Mouse (Mus musculus) midbrain, embryonic 15.5 days (tissue): Measurements from ENCODE around the gene Bod1. TPM values are rescaled to one million over a fixed set of nuclear protein-coding genes. Genes with fewer than 3 reads are reported as not detected.
A peak's percentile ranks its signal among the peaks of the same experiment; 100 is the strongest.

Experiments
- ATAC-seq: fragments of 200-750 bp; cut with Nextera tagmentation; replicated peaks from 2 replicates; pipeline ENCODE4 v1.8.0; 2017; ENCODE audit warnings: moderate TSS enrichment
- H3K27ac ChIP-seq: fragments of 300-500 bp; sonication (generic); 2 replicates; pipeline ENCODE4 v1.5.1; 2015; ENCODE audit warnings: mild to moderate bottlenecking, inconsistent platforms
- H3K27me3 ChIP-seq: fragments of 300-500 bp; sonication (generic); replicated peaks from 2 replicates; pipeline ENCODE4 v1.6.1; 2015; ENCODE audit warnings: inconsistent platforms
- H3K36me3 ChIP-seq: fragments of 300-500 bp; sonication (generic); replicated peaks from 2 replicates; pipeline ENCODE4 v1.6.1; 2015; ENCODE audit warnings: inconsistent platforms
- H3K4me1 ChIP-seq: fragments of 300-500 bp; sonication (generic); 2 replicates; pipeline ENCODE4 v1.6.1; 2015; ENCODE audit warnings: inconsistent platforms
- H3K4me2 ChIP-seq: fragments of 300-500 bp; sonication (generic); 2 replicates; pipeline ENCODE4 v1.6.1; 2015; ENCODE audit warnings: inconsistent platforms, mild to moderate bottlenecking, moderate library complexity
- H3K4me3 ChIP-seq: fragments of 300-500 bp; sonication (generic); 2 replicates; pipeline ENCODE4 v1.5.1; 2015; ENCODE audit warnings: mild to moderate bottlenecking, inconsistent platforms
- H3K9ac ChIP-seq: fragments of 300-500 bp; sonication (generic); 2 replicates; pipeline ENCODE4 v1.6.1; 2015; ENCODE audit warnings: mild to moderate bottlenecking, inconsistent platforms
- H3K9me3 ChIP-seq: fragments of 300-500 bp; sonication (generic); 2 replicates; pipeline ENCODE4 v1.6.1; 2016; ENCODE audit warnings: inconsistent platforms
- WGBS: fragments of 180-500 bp; shearing (Covaris S2); methylation state at CpG from one replicate; pipeline ENCODE4 v1.1.7; 2015; ENCODE audit warnings: mixed read lengths; 5-methylcytosine and 5-hydroxymethylcytosine counted together
- polyA plus RNA-seq: library from polyadenylated mRNA; unstranded; fragments of >200 nt; fragmentation: Nextera tagmentation; extraction: Ambion mirVana; gene quantifications from 2 replicates; pipeline ENCODE4 v1.2.1, GENCODE M21; 2015

Bod1 gene
- polyA plus RNA-seq, 1 experiment from 2014 or later: 138 TPM

GRCm38 (mm10) chr11:31662872-31663446 lies 8.7 kb downstream of the Bod1 start:
- Histone ChIP-seq H3K9me3 (no peaks in the 10 kb centered on the region), H3K4me2 (no peak overlapping the region), H3K4me1 (no peaks in the 10 kb centered on the region), H3K27ac (no peak overlapping the region), H3K27me3 (no peaks in the 10 kb centered on the region), H3K4me3 (no peak overlapping the region), H3K36me3 (peaks cover 44% of the 10 kb centered on the region), H3K9ac (no peak overlapping the region)
- ATAC-seq: no peak
- 84% methylated on average over 5 of the region's 5 CpGs for WGBS

- Histone ChIP-seq H3K9me3 (no peaks in the 10 kb centered on the region), H3K4me3 (no peak overlapping the region), H3K36me3 (peaks cover 43% of the 10 kb centered on the region), H3K27ac (no peak overlapping the region), H3K27me3 (no peaks in the 10 kb centered on the region), H3K4me2 (no peak overlapping the region), H3K9ac (no peak overlapping the region), H3K4me1 (no peaks in the 10 kb centered on the region)
- 94% methylated on average over 7 of the region's 7 CpGs for WGBS
- ATAC-seq: no peak
These were observed 9.5 kb downstream of the Bod1 start for GRCm38 (mm10) chr11:31662214-31662613.

- Histone ChIP-seq H3K9me3 (no peaks in the 10 kb centered on the region), H3K4me2 (no peak overlapping the region), H3K4me3 (no peak overlapping the region), H3K4me1 (no peaks in the 10 kb centered on the region), H3K27ac (no peak overlapping the region), H3K9ac (no peak overlapping the region), H3K36me3 (peaks cover 7% of the 10 kb centered on the region; the same call in 1 of the 2 replicates), H3K27me3 (no peaks in the 10 kb centered on the region)
- ATAC-seq: no peak
These were observed 13.9 kb downstream of the Bod1 start for GRCm38 (mm10) chr11:31657806-31658175.

- Histone ChIP-seq H3K36me3 (0 out of 2 replicates have a peak, but pooled peaks cover 3% of the 10 kb centered on the region), H3K27me3 (no peaks in the 10 kb centered on the region), H3K4me1 (no peaks in the 10 kb centered on the region), H3K4me2 (no peak overlapping the region), H3K9me3 (no peaks in the 10 kb centered on the region), H3K27ac (no peak overlapping the region), H3K9ac (no peak overlapping the region), H3K4me3 (no peak overlapping the region)
- 79% methylated on average over 5 of the region's 5 CpGs for WGBS
- ATAC-seq: no peak
These were observed 14.4 kb downstream of the Bod1 start for GRCm38 (mm10) chr11:31657168-31657805.

GRCm38 (mm10) chr11:31649507-31649906 lies 22.2 kb downstream of the Bod1 start:
- H3K27me3 ChIP-seq: no peaks in the 10 kb centered on the region
- no peak overlapping the region for H3K9ac ChIP-seq
- WGBS: 68% methylated on average over 2 of the region's 2 CpGs
- H3K9me3 ChIP-seq: no peaks in the 10 kb centered on the region
- H3K36me3 ChIP-seq: no peaks in the 10 kb centered on the region
- H3K4me1 ChIP-seq: no peaks in the 10 kb centered on the region
- no peak overlapping the region for H3K4me3 ChIP-seq
- H3K27ac ChIP-seq: no peak overlapping the region
- ATAC-seq: no peak
- no peak overlapping the region for H3K4me2 ChIP-seq

GRCm38 (mm10) chr11:31647268-31647667 lies 24.4 kb downstream of the Bod1 start:
- H3K27ac ChIP-seq: no peak overlapping the region
- H3K4me3 ChIP-seq: no peak overlapping the region
- no peaks in the 10 kb centered on the region for H3K9me3 ChIP-seq
- H3K9ac ChIP-seq: no peak overlapping the region
- H3K36me3 ChIP-seq: no peaks in the 10 kb centered on the region
- H3K27me3 ChIP-seq: no peaks in the 10 kb centered on the region
- 86% methylated on average over 10 of the region's 10 CpGs for WGBS
- H3K4me2 ChIP-seq: no peak overlapping the region
- no peaks in the 10 kb centered on the region for H3K4me1 ChIP-seq
- ATAC-seq: no peak

GRCm38 (mm10) chr11:31646571-31646970 lies 25.1 kb downstream of the Bod1 start:
- no peak overlapping the region for H3K4me3 ChIP-seq
- ATAC-seq: no peak
- H3K9ac ChIP-seq: no peak overlapping the region
- 82% methylated on average over 1 of the region's 1 CpGs for WGBS
- no peaks in the 10 kb centered on the region for H3K36me3 ChIP-seq
- H3K27me3 ChIP-seq: no peaks in the 10 kb centered on the region
- no peaks in the 10 kb centered on the region for H3K9me3 ChIP-seq
- no peaks in the 10 kb centered on the region for H3K4me1 ChIP-seq
- H3K4me2 ChIP-seq: no peak overlapping the region
- H3K27ac ChIP-seq: no peak overlapping the region

GRCm38 (mm10) chr11:31643120-31643519 lies 28.6 kb downstream of the Bod1 start:
- Histone ChIP-seq H3K27me3 (no peaks in the 10 kb centered on the region), H3K27ac (no peak overlapping the region), H3K4me1 (no peaks in the 10 kb centered on the region), H3K36me3 (no peaks in the 10 kb centered on the region), H3K9me3 (no peaks in the 10 kb centered on the region), H3K4me3 (no peak overlapping the region), H3K9ac (no peak overlapping the region), H3K4me2 (no peak overlapping the region)
- no peak for ATAC-seq
- 71% methylated on average over 6 of the region's 6 CpGs for WGBS

- no peaks in the 10 kb centered on the region for H3K36me3 ChIP-seq
- no peaks in the 10 kb centered on the region for H3K9me3 ChIP-seq
- no peak overlapping the region for H3K27ac ChIP-seq
- no peaks in the 10 kb centered on the region for H3K4me1 ChIP-seq
- no peak overlapping the region for H3K4me3 ChIP-seq
- no peak for ATAC-seq
- H3K9ac ChIP-seq: no peak overlapping the region
- whole genome bisulfite sequencing: 41% methylated on average over 3 of the region's 3 CpGs
- H3K27me3 ChIP-seq: no peaks in the 10 kb centered on the region
- H3K4me2 ChIP-seq: no peak overlapping the region
These were observed 30.4 kb downstream of the Bod1 start for GRCm38 (mm10) chr11:31641066-31641810.

GRCm38 (mm10) chr11:31640187-31640586 lies 31.5 kb downstream of the Bod1 start:
- Histone ChIP-seq H3K27me3 (no peaks in the 10 kb centered on the region), H3K4me2 (no peak overlapping the region), H3K36me3 (no peaks in the 10 kb centered on the region), H3K9me3 (no peaks in the 10 kb centered on the region), H3K27ac (no peak overlapping the region), H3K4me1 (no peaks in the 10 kb centered on the region), H3K9ac (no peak overlapping the region), H3K4me3 (no peak overlapping the region)
- ATAC-seq: no peak
- WGBS: 80% methylated on average over 5 of the region's 5 CpGs

- Histone ChIP-seq H3K27ac (no peak overlapping the region), H3K4me1 (no peaks in the 10 kb centered on the region), H3K9ac (no peak overlapping the region), H3K9me3 (no peaks in the 10 kb centered on the region), H3K4me3 (no peak overlapping the region), H3K27me3 (no peaks in the 10 kb centered on the region), H3K4me2 (0 out of 2 replicates have a peak overlapping the region, but pooled peaks have one; percentile 18), H3K36me3 (no peaks in the 10 kb centered on the region)
- peak; percentile 78 for ATAC-seq
- 32% methylated on average over 10 of the region's 10 CpGs for WGBS
These were observed 33.8 kb downstream of the Bod1 start for GRCm38 (mm10) chr11:31637788-31638373.

GRCm38 (mm10) chr11:31628700-31629099 lies 43.0 kb downstream of the Bod1 start:
- no peaks in the 10 kb centered on the region for H3K9me3 ChIP-seq
- H3K27ac ChIP-seq: no peak overlapping the region
- H3K4me1 ChIP-seq: no peaks in the 10 kb centered on the region
- H3K36me3 ChIP-seq: no peaks in the 10 kb centered on the region
- H3K4me3 ChIP-seq: no peak overlapping the region
- no peak overlapping the region for H3K9ac ChIP-seq
- no peak overlapping the region for H3K4me2 ChIP-seq
- H3K27me3 ChIP-seq: no peaks in the 10 kb centered on the region
- WGBS: 89% methylated on average over 5 of the region's 5 CpGs
- no peak for ATAC-seq
